Mouse (Mus musculus): Measurements from ENCODE around the gene Prr12.

Prr12 gene

DNA sequence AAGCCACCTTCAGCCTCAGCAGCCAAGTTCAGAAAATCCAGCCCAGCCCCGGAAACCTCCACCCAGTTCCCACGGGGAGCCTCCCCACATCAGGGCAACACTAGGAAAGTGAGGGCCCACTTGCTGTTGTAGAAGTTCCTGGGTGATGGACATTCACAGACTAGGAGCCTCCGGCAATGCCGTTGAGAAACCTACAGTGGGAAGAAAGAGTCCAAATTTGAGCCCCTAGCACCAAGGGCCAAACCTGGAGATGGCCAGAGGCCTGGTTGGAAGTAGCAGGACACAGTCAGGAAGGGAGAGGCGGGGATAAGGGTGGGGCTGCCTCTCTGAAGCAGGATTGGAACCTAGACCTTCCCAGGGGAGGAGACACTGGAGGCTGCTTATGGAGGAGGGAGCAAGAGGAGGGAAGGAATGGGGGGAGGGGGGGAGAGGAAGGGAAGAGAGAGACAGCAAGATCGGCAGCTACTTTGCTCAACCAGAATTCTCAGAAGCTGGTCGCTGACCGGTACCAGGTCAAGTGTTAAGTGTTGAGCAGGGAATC lies 33.6 kb downstream of the Prr12 start:
- no peak for DNase-seq

DNA sequence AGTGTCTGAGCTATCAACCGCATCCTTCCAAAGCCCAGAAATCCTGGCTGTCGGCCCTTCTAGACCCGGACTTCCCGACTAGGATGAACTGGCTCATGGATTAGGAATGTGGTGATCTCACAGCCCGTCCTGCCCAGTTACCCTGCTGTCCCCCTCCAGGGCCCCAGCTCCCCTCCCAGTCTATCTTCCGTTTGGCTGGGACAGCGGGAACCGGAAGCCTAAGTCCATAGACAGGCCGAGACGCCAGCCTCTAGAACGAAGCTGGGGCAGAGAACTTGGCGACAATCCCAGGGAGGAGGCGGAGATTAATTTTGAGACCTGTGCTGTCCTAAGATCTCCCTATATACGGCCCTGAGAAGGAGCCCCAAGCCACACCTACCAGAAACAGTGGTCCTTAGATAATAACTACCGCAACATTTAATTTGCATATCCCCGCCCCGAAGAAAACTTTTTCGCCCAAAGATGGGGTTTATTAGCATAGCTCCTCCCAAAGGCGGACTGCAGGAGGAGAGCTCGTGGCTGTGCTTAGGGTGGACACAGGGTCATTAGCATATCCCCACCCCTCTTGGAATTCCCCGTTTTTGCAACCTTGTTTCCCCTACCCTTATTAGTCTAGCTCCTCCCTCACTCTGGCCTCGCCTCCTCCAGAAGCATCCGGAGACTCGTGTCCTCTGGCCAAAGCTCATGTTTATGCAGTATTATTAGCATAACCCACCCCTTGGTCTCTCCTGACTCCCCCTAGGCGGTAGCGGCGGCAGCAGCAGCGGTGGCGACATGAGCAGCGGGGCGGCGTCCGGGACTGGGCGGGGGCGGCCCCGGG lies 35.2 kb downstream of the Prr12 start, which contains the start of gene Rras:
TSS of gene Rras (plus strand) at position 720 of the 820 bp plus-strand sequence.
- peak; percentile 59 for DNase-seq

DNA sequence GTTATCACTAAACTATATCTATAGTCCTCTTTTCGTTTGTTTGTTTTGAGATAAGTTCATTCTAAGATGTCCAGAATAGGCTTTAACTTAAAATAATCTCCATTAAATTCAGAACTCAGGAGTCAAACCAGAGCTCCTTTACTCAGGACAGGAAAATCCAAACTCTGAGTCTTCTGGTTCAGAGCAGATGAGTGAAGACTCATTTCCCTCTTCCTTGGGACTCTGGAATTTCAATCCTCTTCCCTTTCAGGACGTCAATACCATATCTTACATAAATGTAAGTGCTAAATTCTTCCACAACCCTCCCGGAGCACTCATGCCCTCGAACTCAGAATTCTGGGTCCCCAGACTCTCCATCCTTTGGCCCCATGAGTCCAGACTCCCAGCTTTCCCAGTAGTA lies 35.9 kb downstream of the Prr12 start:
- DNase-seq: no peak

DNA sequence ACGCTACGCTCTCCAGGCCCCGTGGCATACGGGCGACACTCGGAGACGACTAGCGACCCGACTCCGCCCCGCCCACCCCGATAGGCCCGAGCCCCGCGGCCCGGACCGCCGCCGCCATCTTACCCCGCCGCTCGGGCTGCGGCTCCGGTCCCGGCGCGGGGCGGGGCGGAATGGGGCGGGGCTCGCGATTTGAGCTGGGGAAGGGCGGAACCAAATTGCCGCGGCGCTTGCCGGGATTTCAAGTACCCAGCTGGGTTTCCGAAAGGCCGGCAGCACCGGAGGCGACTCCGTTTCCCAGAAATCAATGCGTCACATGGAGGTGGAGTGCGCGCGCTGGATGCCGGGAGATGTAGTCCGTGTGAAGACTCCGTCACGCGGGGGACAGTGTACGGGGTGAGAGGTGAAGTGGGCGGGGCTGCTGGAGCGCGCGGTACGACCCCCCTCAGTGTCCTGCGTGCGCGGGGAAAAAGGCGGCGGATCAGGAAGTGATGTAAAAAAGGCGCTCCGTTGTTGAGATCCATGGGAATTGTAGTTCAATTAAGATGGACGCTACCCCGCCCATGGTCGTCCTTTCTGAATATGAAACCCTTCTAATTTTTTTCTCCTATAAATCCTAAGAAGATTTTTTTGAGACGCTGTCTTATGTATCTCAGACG lies 36.6 kb downstream of the Prr12 start, which contains the start of gene Scaf1:
TSS of gene Scaf1 (minus strand) at position 407 of the 656 bp plus-strand sequence.
- peak; percentile 99 for DNase-seq

DNA sequence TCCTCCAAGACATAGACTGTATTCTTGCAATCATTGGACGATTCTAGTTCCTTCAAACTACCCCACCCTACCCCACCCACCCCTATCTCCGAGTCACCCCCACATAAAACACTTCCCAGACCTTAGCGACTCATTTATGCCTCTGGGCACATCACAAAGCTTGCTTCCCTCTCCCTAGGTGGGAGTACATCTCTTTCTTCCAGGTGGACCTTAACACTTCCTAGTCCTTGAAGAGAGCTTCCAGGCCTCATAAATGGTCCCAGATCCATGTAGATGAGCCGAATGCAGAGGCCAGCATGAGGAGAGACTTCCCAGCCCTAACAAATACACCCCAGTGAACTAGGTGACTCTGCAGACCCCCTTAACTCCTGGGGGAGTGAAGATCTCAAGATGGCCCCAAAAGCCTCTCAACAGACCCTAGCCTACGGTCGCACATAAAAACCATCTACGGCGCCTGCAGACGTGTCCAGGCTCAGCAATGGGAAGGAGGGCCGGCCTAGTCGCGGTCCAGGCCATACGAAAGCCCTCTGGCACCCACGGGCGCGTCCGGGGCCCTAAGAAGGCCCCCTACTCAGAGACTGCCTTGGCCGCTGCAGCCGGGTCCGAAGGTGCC lies 37.2 kb downstream of the Prr12 start:
- no peak for DNase-seq

GRCm38 (mm10) chr7:45014096-45014451 lies 38.6 kb downstream of the Prr12 start:
- no peak for DNase-seq

- DNase-seq: no peak
Measured at GRCm38 (mm10) chr7:45013366-45014095, 39.1 kb downstream of the Prr12 start.

DNA sequence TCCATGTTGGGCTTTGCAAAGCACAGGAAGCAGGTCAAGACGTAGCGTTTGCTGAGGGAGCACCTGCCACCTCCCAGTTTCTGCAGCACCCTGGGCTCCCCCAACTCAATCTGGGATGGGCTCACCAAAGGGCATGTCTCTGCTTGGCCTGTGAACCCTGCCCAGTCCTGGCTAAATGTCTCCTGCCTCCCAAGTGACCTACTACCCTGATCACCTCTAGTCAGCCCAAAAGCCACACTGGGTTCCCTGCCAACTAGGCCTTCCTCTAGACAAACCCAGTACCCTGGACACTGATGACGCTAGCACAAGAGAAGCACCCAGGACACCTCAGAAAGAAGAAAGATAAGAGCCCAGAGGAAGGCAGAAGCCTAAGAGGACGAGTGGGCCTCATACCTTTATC lies 39.9 kb downstream of the Prr12 start:
- no peak for DNase-seq

- no peak for DNase-seq
Measured at GRCm38 (mm10) chr7:45012011-45012410, 40.7 kb downstream of the Prr12 start.

DNA sequence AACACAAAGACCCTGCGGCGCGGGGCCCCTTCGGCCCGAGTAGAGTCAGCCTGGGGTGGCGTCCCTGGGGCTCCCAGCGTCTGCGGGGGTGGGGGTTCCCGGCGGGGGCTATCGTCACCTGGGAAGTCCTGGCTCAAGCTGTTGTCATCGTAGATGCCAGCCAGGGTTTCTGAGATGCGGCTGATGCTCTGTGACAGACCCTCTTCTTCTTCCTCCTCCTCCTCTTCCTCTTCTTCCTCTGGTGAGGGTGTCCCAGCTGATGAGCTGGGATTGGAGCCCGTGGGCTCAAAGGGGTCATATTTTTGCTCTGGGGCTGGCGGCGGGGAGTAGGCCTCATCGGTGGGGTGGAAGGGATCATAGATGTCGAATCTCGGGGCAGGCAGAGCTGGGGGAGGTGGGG lies 44.3 kb downstream of the Prr12 start:
- no peak for DNase-seq

DNA sequence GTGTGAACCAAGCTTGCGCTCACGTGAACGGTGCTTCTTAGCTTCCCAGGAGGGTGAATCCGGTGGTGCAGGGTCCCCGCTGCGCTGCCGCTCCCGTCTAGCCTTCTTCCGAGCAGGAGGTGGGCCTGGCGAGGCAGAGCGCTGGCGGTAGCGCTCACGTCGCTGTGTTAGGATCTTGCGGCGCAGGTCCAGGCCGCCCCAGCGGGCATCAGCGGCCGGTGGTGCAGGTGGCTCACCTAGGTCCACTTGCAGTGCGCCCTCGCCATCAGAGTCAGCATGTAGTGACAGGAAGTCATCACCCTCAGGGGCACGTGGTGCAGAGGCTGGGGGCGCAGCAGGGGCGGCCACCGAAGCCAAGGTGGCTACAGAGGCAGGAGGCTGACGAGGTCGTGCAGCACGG lies 44.8 kb downstream of the Prr12 start:
- no peak for DNase-seq

- DNase-seq: no peak
Measured at GRCm38 (mm10) chr7:45007141-45007540, 45.5 kb downstream of the Prr12 start.

GRCm38 (mm10) chr7:45006503-45006902 lies 46.2 kb downstream of the Prr12 start:
- no peak for DNase-seq

DNA sequence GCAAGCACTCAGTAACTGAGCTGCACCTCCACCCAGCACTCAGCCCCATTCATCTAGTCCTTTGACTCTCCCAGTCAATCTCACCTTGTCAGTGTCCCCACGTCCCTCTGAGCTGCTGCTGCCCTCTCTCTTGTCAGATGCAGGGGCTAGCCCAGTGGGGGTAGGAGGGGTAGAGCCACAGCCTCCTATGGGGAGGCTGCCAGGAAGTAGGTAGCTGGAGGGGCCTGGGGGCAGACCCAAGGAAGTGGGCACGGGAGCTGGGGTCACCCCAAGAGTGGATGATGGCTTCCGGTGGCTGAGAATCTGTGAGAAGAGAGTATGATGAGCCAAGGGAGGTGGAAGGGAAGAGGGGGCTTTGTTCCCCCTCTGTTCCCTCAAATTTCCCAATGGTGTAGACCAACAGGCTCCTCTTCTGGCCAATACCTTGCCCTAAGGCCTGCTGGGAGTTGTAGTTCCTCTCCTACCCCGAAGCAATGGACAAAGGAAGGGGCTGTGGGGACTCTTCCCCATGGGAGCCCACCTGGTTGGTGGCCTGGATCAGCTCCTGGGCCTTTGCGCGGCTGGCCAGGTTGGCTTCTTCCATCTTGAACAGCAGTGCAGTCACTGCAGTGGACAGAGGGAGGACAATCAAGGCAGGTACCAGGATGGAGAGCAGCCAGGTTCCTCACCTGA lies 47.2 kb downstream of the Prr12 start:
- no peak for DNase-seq

DNA sequence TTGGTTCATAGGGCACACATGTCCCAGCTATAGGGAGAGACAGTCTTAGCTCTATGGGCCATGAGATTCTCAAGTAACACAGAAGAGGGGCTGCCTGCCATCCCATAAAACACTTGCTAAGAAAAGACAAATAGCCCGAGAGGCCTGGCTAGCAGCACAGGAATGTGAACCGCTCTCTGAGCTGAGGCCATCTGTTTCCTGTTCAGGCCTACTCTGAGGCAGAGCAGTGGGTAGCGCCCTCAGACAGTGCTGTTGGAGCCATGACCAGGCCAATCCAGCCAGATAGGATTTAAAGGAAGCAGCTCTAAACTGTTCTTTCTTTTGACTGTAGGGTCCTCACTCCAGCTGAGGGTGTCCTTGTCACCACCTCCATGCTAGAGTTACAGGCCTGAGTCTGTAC lies 48.1 kb downstream of the Prr12 start:
- DNase-seq: no peak

GRCm38 (mm10) chr7:45002440-45002839 lies 50.2 kb downstream of the Prr12 start:
- DNase-seq: no peak

- DNase-seq: no peak
Measured at GRCm38 (mm10) chr7:45000539-45001114, 52.1 kb downstream of the Prr12 start.

DNA sequence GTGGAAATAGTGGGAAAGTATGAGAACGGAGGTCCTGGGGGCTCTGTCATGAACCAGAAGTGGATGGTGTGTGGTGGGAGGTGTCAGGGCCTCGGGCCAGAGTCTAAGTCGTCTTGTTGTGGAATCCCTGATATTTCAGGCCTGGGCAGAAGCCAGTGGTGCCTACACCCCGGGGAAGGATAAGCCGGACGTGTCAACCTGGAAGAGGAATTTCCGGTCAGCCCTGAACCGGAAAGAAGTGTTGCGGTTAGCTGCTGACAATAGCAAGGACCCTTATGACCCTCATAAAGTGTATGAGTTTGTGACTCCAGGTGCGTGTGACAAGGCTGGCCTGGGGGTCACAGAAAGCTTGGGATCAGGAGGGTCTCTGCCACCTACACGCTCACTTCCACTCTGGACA lies 52.9 kb downstream of the Prr12 start:
- no peak for DNase-seq

GRCm38 (mm10) chr7:44998501-44998955 lies 54.2 kb downstream of the Prr12 start, which contains the start of gene Bcl2l12:
Gene Bcl2l12, minus strand, starts transcription at chr7:44998712.
- peak; percentile 36 for DNase-seq

- DNase-seq: no peak
Measured at GRCm38 (mm10) chr7:44997940-44998428, 54.7 kb downstream of the Prr12 start.

DNA sequence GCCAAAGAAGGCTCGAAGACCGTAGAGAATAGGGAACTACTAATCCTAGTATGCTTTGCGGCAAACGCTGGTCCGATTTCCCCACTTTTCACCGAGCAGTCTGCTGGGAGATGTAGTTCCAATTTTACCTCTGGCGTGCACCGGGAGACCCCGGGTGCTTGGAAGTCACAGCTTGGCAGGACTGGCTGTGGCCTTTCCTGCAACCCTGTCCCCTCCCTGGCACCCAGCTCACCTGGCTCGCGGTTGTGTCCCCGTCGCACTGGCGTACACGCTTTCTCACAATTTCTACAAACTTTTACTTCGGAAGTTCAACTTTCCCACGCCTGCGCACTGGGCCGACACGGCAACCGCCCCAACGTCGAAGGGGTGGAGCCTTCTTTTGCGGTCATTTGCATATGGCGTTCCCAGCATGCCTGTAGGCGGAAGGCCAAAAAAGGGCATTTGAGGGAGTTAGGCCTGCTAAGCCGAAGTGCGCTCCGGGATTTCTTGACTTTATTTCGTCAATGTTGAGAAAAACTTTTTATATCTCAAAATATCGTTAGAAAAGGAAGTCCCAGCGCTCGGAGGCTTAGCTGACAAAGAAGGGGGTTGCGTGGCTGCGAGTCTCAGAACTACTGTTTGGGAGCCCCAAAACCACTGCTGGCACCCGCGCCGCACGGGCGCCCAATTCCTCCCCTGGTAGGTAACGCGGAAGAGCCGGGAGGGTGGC lies 55.3 kb downstream of the Prr12 start, which contains the start of gene Irf3:
TSS of gene Irf3 (plus strand) at position 418 of the 709 bp plus-strand sequence.
- peak; percentile 95 for DNase-seq

Measured in right cerebral cortex, postnatal 14 days (tissue).